Mouse (Mus musculus): ENCODE results near the gene Rrp1.

- no peak for TF ChIP-seq CTCF (IDR thresholded peaks at IDR 0.05; ENCODE audit: borderline replicate concordance, insufficient read depth, low read length)
- TF ChIP-seq POLR2A (IDR thresholded peaks at IDR 0.05; ENCODE audit: low read depth, low read length), result no peak
These were observed 6.7 kb downstream of the Rrp1 start for GRCm38 (mm10) chr10:78406152-78406551.

All from embryonic fibroblast, embryonic 13.5 days (primary cell).